In the genomic region with DNA sequence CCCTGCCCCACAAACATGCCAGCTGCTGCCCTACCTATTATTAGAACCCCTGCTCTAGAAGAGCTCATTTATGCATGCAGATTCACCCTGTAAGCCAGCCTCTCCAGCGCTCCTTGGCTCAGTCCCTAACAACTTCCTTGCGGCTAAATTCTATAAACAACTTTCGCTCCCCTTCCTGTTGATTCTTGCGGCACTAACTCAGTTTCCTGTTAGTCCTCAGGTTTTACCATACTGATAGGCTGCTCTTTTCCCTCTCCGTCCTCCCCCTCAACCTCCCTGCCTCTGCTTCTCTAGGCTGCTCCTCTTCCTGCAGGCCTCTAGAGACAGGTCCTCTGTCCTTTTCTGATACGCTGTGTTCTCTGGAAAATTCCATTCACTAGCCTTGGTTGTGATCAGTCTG, we compare ENCODE assay signal across 13 mouse cellular contexts. TPM values are rescaled to one million over a fixed set of nuclear protein-coding genes. Genes with fewer than 3 reads are reported as not detected.
DNase-seq lines count a peak whose midpoint lies in the region; ATAC-seq and TF ChIP-seq lines count a peak whose summit lies in the region.
"Had no signal": no experiment of that assay in that cellular context is flagged by ENCODE, and none has a peak within 500 bp of the region (broad histone marks: within the 10 kb centered on the region; RNA-seq: fewer than 3 reads in every experiment).

No protein-coding gene starts in this region.

- TF ChIP-seq CTCF in cerebellum, adult 2 months (IDR thresholded peaks at IDR 0.05; ENCODE audit: borderline replicate concordance, insufficient read depth, low read depth, low read length), result no peak

- DNase-seq in kidney, adult 11 months, result peak; percentile 53
- no peak for DNase-seq in kidney, postnatal 4 days
- DNase-seq in kidney, postnatal 14 days, result peak; percentile 43
- peak; percentile 53 for DNase-seq in lung, postnatal 10 days
- no peak for DNase-seq in urinary bladder, postnatal 25 days (ENCODE audit: low spot score)
- DNase-seq in cerebellum, adult 2 months, result no peak
- no peak for DNase-seq in gastrocnemius, adult 18-20 months (ENCODE audit: low spot score)
- DNase-seq: cerebellum, postnatal 25 days had no signal

- H3K4me3 ChIP-seq in heart, embryonic 15.5 days, result no peak overlapping the region
- H3K4me3 ChIP-seq in cerebellum, adult 2 months (replicated peaks; ENCODE audit: insufficient read depth, low read depth, low read length), result no peak overlapping the region
- H3K4me3 ChIP-seq: hindbrain, embryonic 13.5 days; limb, embryonic 13.5 days had no signal

- TF ChIP-seq POLR2A in cerebellum, adult 2 months (IDR thresholded peaks at IDR 0.05; ENCODE audit: borderline replicate concordance, insufficient read depth, low read length), result no peak

- peaks cover 11% of the 10 kb centered on the region for H3K4me1 ChIP-seq in heart, embryonic 15.5 days (replicated peaks)
- no peaks in the 10 kb centered on the region for H3K4me1 ChIP-seq in cerebellum, adult 2 months (ENCODE audit: control insufficient read depth, insufficient read depth, low read length)
- H3K4me1 ChIP-seq: hindbrain, embryonic 13.5 days; limb, embryonic 13.5 days had no signal

- no peaks in the 10 kb centered on the region for H3K36me3 ChIP-seq in heart, embryonic 15.5 days
- H3K36me3 ChIP-seq: hindbrain, embryonic 13.5 days; limb, embryonic 13.5 days had no signal

- H3K9me3 ChIP-seq in heart, embryonic 15.5 days (replicated peaks), result no peaks in the 10 kb centered on the region; the same call in 1 of the 2 replicates
- H3K9me3 ChIP-seq: hindbrain, embryonic 13.5 days; limb, embryonic 13.5 days had no signal

- peak overlapping the region; percentile 52 for H3K27ac ChIP-seq in heart, embryonic 15.5 days
- H3K27ac ChIP-seq in cerebellum, adult 2 months (ENCODE audit: insufficient read depth, low read length), result no peak overlapping the region
- H3K27ac ChIP-seq: hindbrain, embryonic 13.5 days; limb, embryonic 13.5 days had no signal

- 58% methylated on average over 6 of the region's 6 CpGs for WGBS in heart, embryonic 15.5 days
- WGBS in cerebellum, adult 2 months, result 65% methylated on average over 6 of the region's 6 CpGs

- no peak overlapping the region for H3K4me2 ChIP-seq in heart, embryonic 15.5 days
- H3K4me2 ChIP-seq: hindbrain, embryonic 13.5 days; limb, embryonic 13.5 days had no signal

- H3K9ac ChIP-seq in heart, embryonic 15.5 days, result no peak overlapping the region
- H3K9ac ChIP-seq: hindbrain, embryonic 13.5 days; limb, embryonic 13.5 days had no signal

- ATAC-seq in heart, embryonic 15.5 days (replicated peaks; ENCODE audit: insufficient number of reproducible peaks, insufficient read depth, low FRiP score, low read depth), result no peak; the same call in 1 of the 2 replicates
- ATAC-seq: midbrain, embryonic 16.5 days had no signal

- H3K27me3 ChIP-seq in heart, embryonic 15.5 days, result no peaks in the 10 kb centered on the region
- no peaks in the 10 kb centered on the region for H3K27me3 ChIP-seq in cerebellum, adult 2 months (ENCODE audit: control insufficient read depth, insufficient read depth, low read length)
- H3K27me3 ChIP-seq: hindbrain, embryonic 13.5 days; limb, embryonic 13.5 days had no signal

RNA-seq across cellular contexts. Expression of gene Lmod2, which starts 26.4 kb away (rescaled TPM):
- polyA plus RNA-seq in heart, embryonic 15.5 days (2015; fragmentation: Nextera tagmentation; extraction: Ambion mirVana), result 38.2 and 51.2 TPM in 2 replicates
- polyA plus RNA-seq in cerebellum, adult 2 months (2012; rRNA removed), result 0.05 and 0.06 TPM in 2 replicates
- 100 to 1,000 TPM; 254 to 431 TPM for total RNA-seq in gastrocnemius, adult 18-20 months (2021)
- total RNA-seq: layer of hippocampus, postnatal 10 days had no signal
- polyA plus RNA-seq: hindbrain, embryonic 13.5 days; midbrain, embryonic 16.5 days had no signal

RNA-seq across cellular contexts. Expression of gene Asb15, which starts 43.2 kb away (rescaled TPM):
- 0.32 and 0.48 TPM in 2 replicates for polyA plus RNA-seq in heart, embryonic 15.5 days (2015; fragmentation: Nextera tagmentation; extraction: Ambion mirVana)
- 0.05 and 0.10 TPM in 2 replicates for polyA plus RNA-seq in cerebellum, adult 2 months (2012; rRNA removed)
- total RNA-seq in gastrocnemius, adult 18-20 months (2021), result 10 to 100 TPM; 69.6 to 81.3 TPM
- total RNA-seq: layer of hippocampus, postnatal 10 days had no signal
- polyA plus RNA-seq: hindbrain, embryonic 13.5 days; limb, embryonic 13.5 days; midbrain, embryonic 16.5 days had no signal

RNA-seq across cellular contexts. Expression of gene Ndufa5, which starts 43.3 kb away (rescaled TPM):
- 599 and 895 TPM in 2 replicates for polyA plus RNA-seq in heart, embryonic 15.5 days (2015; fragmentation: Nextera tagmentation; extraction: Ambion mirVana)
- polyA plus RNA-seq in cerebellum, adult 2 months (2012; rRNA removed), result 115 and 146 TPM in 2 replicates
- total RNA-seq in gastrocnemius, adult 18-20 months (2021), result 100 to 1,000 TPM; 639 to 641 TPM

RNA-seq across cellular contexts. Expression of gene Iqub, which starts 56.3 kb away (rescaled TPM):
- 0.28 and 0.29 TPM in 2 replicates for polyA plus RNA-seq in heart, embryonic 15.5 days (2015; fragmentation: Nextera tagmentation; extraction: Ambion mirVana)
- polyA plus RNA-seq in cerebellum, adult 2 months (2012; rRNA removed), result 0.97 and 1.4 TPM in 2 replicates
- under 1 TPM; 0.19 to 0.23 TPM for total RNA-seq in gastrocnemius, adult 18-20 months (2021)

Comparison
In these comparisons a context has a peak if more than half of its experiments do, and no peak if none do; other contexts are left out.
1. DNase-seq: peak in kidney, adult 11 months (single experiment), kidney, postnatal 14 days (single experiment) and lung, postnatal 10 days (single experiment); none in kidney, postnatal 4 days (0 of 2), urinary bladder, postnatal 25 days (single experiment), cerebellum, adult 2 months (0 of 2) and gastrocnemius, adult 18-20 months (single experiment).
2. RNA of gene Lmod2, which starts 26.4 kb away (polyA plus RNA-seq): 38.2 to 51.2 TPM in heart, embryonic 15.5 days; 0.05 to 0.06 TPM in cerebellum, adult 2 months; every median in the first group is over 10 times any median in the second.